Mouse (Mus musculus): Measurements from ENCODE around the gene Grin3a.

GRCm38 (mm10) chr4:49662231-49662630 is 183.3 kb downstream of the Grin3a start:
- TF ChIP-seq CTCF (IDR thresholded peaks at IDR 0.05; ENCODE audit: low read depth, low read length) = no peak
- TF ChIP-seq POLR2A (IDR thresholded peaks at IDR 0.05; ENCODE audit: borderline replicate concordance, low read depth, low read length) = no peak

Data from bone marrow macrophage, adult 2 months (primary cell).